Mouse (Mus musculus): ENCODE measurements around the gene Zfp108. TPM values are rescaled to one million over a fixed set of nuclear protein-coding genes. Genes with fewer than 3 reads are reported as not detected.

The Zfp108 gene
- polyA plus RNA-seq, 1 experiment from 2014 or later = 3.4 TPM

- no peak overlapping the region for H3K9ac ChIP-seq (ENCODE audit: low read length)
- no peaks in the 10 kb centered on the region for H3K4me1 ChIP-seq (ENCODE audit: control insufficient read depth, insufficient read depth, low read length)
- no peaks in the 10 kb centered on the region for H3K36me3 ChIP-seq (ENCODE audit: control insufficient read depth, insufficient read depth, low read length)
- H3K27ac ChIP-seq (ENCODE audit: low read depth, low read length) = no peak overlapping the region
- WGBS = 88% methylated on average over 13 of the region's 13 CpGs
- H3K9me3 ChIP-seq (ENCODE audit: control insufficient read depth, low read length) = no peaks in the 10 kb centered on the region
- ATAC-seq (ENCODE audit: insufficient read depth, low FRiP score, low TSS enrichment) (no peak), DNase-seq (ENCODE audit: low spot score) (no peak)
- no peak overlapping the region for H3K4me2 ChIP-seq (ENCODE audit: low read depth)
- no peaks in the 10 kb centered on the region for H3K27me3 ChIP-seq (ENCODE audit: control insufficient read depth, insufficient read depth, low read length)
- no peak overlapping the region for H3K4me3 ChIP-seq (ENCODE audit: low read depth, low read length)
These were observed 4.9 kb downstream of the Zfp108 start for GRCm38 (mm10) chr7:24259306-24259999.

GRCm38 (mm10) chr7:24260000-24260312 lies 5.4 kb downstream of the Zfp108 start:
- Histone ChIP-seq H3K4me3 (ENCODE audit: low read depth, low read length) (no peak overlapping the region), H3K4me1 (ENCODE audit: control insufficient read depth, insufficient read depth, low read length) (no peaks in the 10 kb centered on the region), H3K36me3 (ENCODE audit: control insufficient read depth, insufficient read depth, low read length) (no peaks in the 10 kb centered on the region), H3K27me3 (ENCODE audit: control insufficient read depth, insufficient read depth, low read length) (no peaks in the 10 kb centered on the region), H3K4me2 (ENCODE audit: low read depth) (no peak overlapping the region), H3K27ac (ENCODE audit: low read depth, low read length) (no peak overlapping the region), H3K9ac (ENCODE audit: low read length) (no peak overlapping the region), H3K9me3 (ENCODE audit: control insufficient read depth, low read length) (no peaks in the 10 kb centered on the region)
- DNase-seq (ENCODE audit: low spot score) (no peak), ATAC-seq (ENCODE audit: insufficient read depth, low FRiP score, low TSS enrichment) (no peak)
- WGBS = 91% methylated on average over 4 of the region's 4 CpGs

- no peak overlapping the region for H3K4me3 ChIP-seq (ENCODE audit: low read depth, low read length)
- 70% methylated on average over 24 of the region's 24 CpGs for WGBS
- DNase-seq (ENCODE audit: low spot score) = no peak
- H3K9me3 ChIP-seq (ENCODE audit: control insufficient read depth, low read length) = no peaks in the 10 kb centered on the region
- H3K4me2 ChIP-seq (ENCODE audit: low read depth) = no peak overlapping the region
- H3K27me3 ChIP-seq (ENCODE audit: control insufficient read depth, insufficient read depth, low read length) = no peaks in the 10 kb centered on the region
- 0 out of 2 replicates have a peak, but pooled peaks cover 3% of the 10 kb centered on the region for H3K4me1 ChIP-seq (ENCODE audit: control insufficient read depth, insufficient read depth, low read length)
- no peak overlapping the region for H3K9ac ChIP-seq (ENCODE audit: low read length)
- H3K36me3 ChIP-seq (ENCODE audit: control insufficient read depth, insufficient read depth, low read length) = no peaks in the 10 kb centered on the region
- ATAC-seq (ENCODE audit: insufficient read depth, low FRiP score, low TSS enrichment) = no peak
- no peak overlapping the region for H3K27ac ChIP-seq (ENCODE audit: low read depth, low read length)
These were observed 13.9 kb downstream of the Zfp108 start for GRCm38 (mm10) chr7:24268176-24269155.

- H3K36me3 ChIP-seq (ENCODE audit: control insufficient read depth, insufficient read depth, low read length) = no peaks in the 10 kb centered on the region
- H3K4me2 ChIP-seq (ENCODE audit: low read depth) = no peak overlapping the region
- H3K27ac ChIP-seq (ENCODE audit: low read depth, low read length) = no peak overlapping the region
- WGBS = 74% methylated on average over 3 of the region's 3 CpGs
- no peak for DNase-seq (ENCODE audit: low spot score)
- H3K9me3 ChIP-seq (ENCODE audit: control insufficient read depth, low read length) = no peaks in the 10 kb centered on the region
- H3K27me3 ChIP-seq (ENCODE audit: control insufficient read depth, insufficient read depth, low read length) = no peaks in the 10 kb centered on the region
- no peak overlapping the region for H3K4me3 ChIP-seq (ENCODE audit: low read depth, low read length)
- 0 out of 2 replicates have a peak, but pooled peaks cover 3% of the 10 kb centered on the region for H3K4me1 ChIP-seq (ENCODE audit: control insufficient read depth, insufficient read depth, low read length)
- no peak for ATAC-seq (ENCODE audit: insufficient read depth, low FRiP score, low TSS enrichment)
- no peak overlapping the region for H3K9ac ChIP-seq (ENCODE audit: low read length)
These were observed 14.7 kb downstream of the Zfp108 start for GRCm38 (mm10) chr7:24269256-24269655.

- 0 out of 2 replicates have a peak, but pooled peaks cover 3% of the 10 kb centered on the region for H3K4me1 ChIP-seq (ENCODE audit: control insufficient read depth, insufficient read depth, low read length)
- peak overlapping the region; percentile 56 for H3K4me3 ChIP-seq (ENCODE audit: low read depth, low read length)
- ATAC-seq (ENCODE audit: insufficient read depth, low FRiP score, low TSS enrichment) (peak; percentile 49), DNase-seq (ENCODE audit: low spot score) (no peak)
- peaks cover 3% of the 10 kb centered on the region for H3K36me3 ChIP-seq (ENCODE audit: control insufficient read depth, insufficient read depth, low read length)
- no peak overlapping the region for H3K27ac ChIP-seq (ENCODE audit: low read depth, low read length)
- 41% methylated on average over 7 of the region's 7 CpGs for WGBS
- H3K9ac ChIP-seq (ENCODE audit: low read length) = 0 out of 2 replicates have a peak overlapping the region, but pooled peaks have one; percentile 31
- H3K9me3 ChIP-seq (ENCODE audit: control insufficient read depth, low read length) = no peaks in the 10 kb centered on the region
- no peaks in the 10 kb centered on the region for H3K27me3 ChIP-seq (ENCODE audit: control insufficient read depth, insufficient read depth, low read length)
- peak overlapping the region; percentile 67 for H3K4me2 ChIP-seq (ENCODE audit: low read depth)
These were observed 15.2 kb downstream of the Zfp108 start for GRCm38 (mm10) chr7:24269667-24270287.

- peak within 1 kb of the TSS; percentile 67 for H3K4me2 ChIP-seq (ENCODE audit: low read depth)
- no peaks in the 10 kb centered on the region for H3K27me3 ChIP-seq (ENCODE audit: control insufficient read depth, insufficient read depth, low read length)
- under 1% methylated on average over 12 of the region's 12 CpGs for WGBS
- H3K4me3 ChIP-seq (ENCODE audit: low read depth, low read length) = peak within 1 kb of the TSS; percentile 56
- H3K36me3 ChIP-seq (ENCODE audit: control insufficient read depth, insufficient read depth, low read length) = peaks cover 7% of the 10 kb centered on the region
- H3K9ac ChIP-seq (ENCODE audit: low read length) = peak within 1 kb of the TSS; percentile 73
- H3K4me1 ChIP-seq (ENCODE audit: control insufficient read depth, insufficient read depth, low read length) = 0 out of 2 replicates have a peak, but pooled peaks cover 3% of the 10 kb centered on the region
- H3K27ac ChIP-seq (ENCODE audit: low read depth, low read length) = no peak within 1 kb of the TSS
- DNase-seq (ENCODE audit: low spot score) (peak; percentile 84), ATAC-seq (ENCODE audit: insufficient read depth, low FRiP score, low TSS enrichment) (peak; percentile 85)
- H3K9me3 ChIP-seq (ENCODE audit: control insufficient read depth, low read length) = no peaks in the 10 kb centered on the region
These were observed 15.7 kb downstream of the Zfp108 start, which contains the start of gene Zfp93 for GRCm38 (mm10) chr7:24270288-24270672. Gene Zfp93, plus strand, starts transcription at chr7:24270420.

- Histone ChIP-seq H3K4me2 (ENCODE audit: low read depth) (no peak overlapping the region), H3K4me1 (ENCODE audit: control insufficient read depth, insufficient read depth, low read length) (0 out of 2 replicates have a peak, but pooled peaks cover 3% of the 10 kb centered on the region), H3K27ac (ENCODE audit: low read depth, low read length) (no peak overlapping the region), H3K36me3 (ENCODE audit: control insufficient read depth, insufficient read depth, low read length) (peaks cover 7% of the 10 kb centered on the region), H3K4me3 (ENCODE audit: low read depth, low read length) (no peak overlapping the region), H3K9me3 (ENCODE audit: control insufficient read depth, low read length) (no peaks in the 10 kb centered on the region), H3K9ac (ENCODE audit: low read length) (no peak overlapping the region), H3K27me3 (ENCODE audit: control insufficient read depth, insufficient read depth, low read length) (no peaks in the 10 kb centered on the region)
- DNase-seq (ENCODE audit: low spot score) = no peak
- WGBS = 97% methylated on average over 6 of the region's 6 CpGs
- no peak for ATAC-seq (ENCODE audit: insufficient read depth, low FRiP score, low TSS enrichment)
These were observed 16.6 kb downstream of the Zfp108 start for GRCm38 (mm10) chr7:24271191-24271590.

GRCm38 (mm10) chr7:24274456-24274855 lies 19.9 kb downstream of the Zfp108 start:
- Histone ChIP-seq H3K4me1 (ENCODE audit: control insufficient read depth, insufficient read depth, low read length) (0 out of 2 replicates have a peak, but pooled peaks cover 3% of the 10 kb centered on the region), H3K36me3 (ENCODE audit: control insufficient read depth, insufficient read depth, low read length) (peaks cover 7% of the 10 kb centered on the region), H3K9me3 (ENCODE audit: control insufficient read depth, low read length) (no peaks in the 10 kb centered on the region), H3K4me2 (ENCODE audit: low read depth) (no peak overlapping the region), H3K9ac (ENCODE audit: low read length) (no peak overlapping the region), H3K27me3 (ENCODE audit: control insufficient read depth, insufficient read depth, low read length) (no peaks in the 10 kb centered on the region), H3K27ac (ENCODE audit: low read depth, low read length) (no peak overlapping the region), H3K4me3 (ENCODE audit: low read depth, low read length) (no peak overlapping the region)
- ATAC-seq (ENCODE audit: insufficient read depth, low FRiP score, low TSS enrichment) = no peak
- DNase-seq (ENCODE audit: low spot score) = no peak
- WGBS = 96% methylated on average over 4 of the region's 4 CpGs

All from neural tube, embryonic 11.5 days (tissue).